Mouse (Mus musculus): ENCODE data around the gene Lcn6.
"Not testable (repeated sequence)": the region's sequence is repeated elsewhere in the genome, so short reads cannot be mapped to it uniquely, and the experiment has no call there.

The Lcn6 gene

GRCm38 (mm10) chr2:25701001-25701400 is 24.4 kb downstream of the Lcn6 start:
- DNase-seq (ENCODE audit: low read depth, low spot score): no peak

GRCm38 (mm10) chr2:25703706-25704105 is 27.1 kb downstream of the Lcn6 start:
- no peak for DNase-seq (ENCODE audit: low read depth, low spot score)

- peak; percentile 91 for DNase-seq (ENCODE audit: low read depth, low spot score)
These were observed 30.3 kb downstream of the Lcn6 start, which contains the start of gene Bmyc for GRCm38 (mm10) chr2:25706643-25707481. Gene Bmyc (plus strand): TSS chr2:25706739.

GRCm38 (mm10) chr2:25708121-25708520 is 31.5 kb downstream of the Lcn6 start:
- DNase-seq (ENCODE audit: low read depth, low spot score): peak; percentile 59

GRCm38 (mm10) chr2:25709056-25709455 is 32.5 kb downstream of the Lcn6 start:
- DNase-seq (ENCODE audit: low read depth, low spot score): not testable (repeated sequence)

GRCm38 (mm10) chr2:25709791-25710190 is 33.2 kb downstream of the Lcn6 start:
- not testable (repeated sequence) for DNase-seq (ENCODE audit: low read depth, low spot score)

- not testable (repeated sequence) for DNase-seq (ENCODE audit: low read depth, low spot score)
These were observed 35.1 kb downstream of the Lcn6 start for GRCm38 (mm10) chr2:25711641-25712040.

GRCm38 (mm10) chr2:25717222-25717621 is 40.6 kb downstream of the Lcn6 start:
- DNase-seq (ENCODE audit: low read depth, low spot score): no peak

Measured in ES-CJ7 (cell line).